Mouse (Mus musculus) heart, embryonic 13.5 days (tissue): ENCODE data around the gene Nepn. TPM values are rescaled to one million over a fixed set of nuclear protein-coding genes. Genes with fewer than 3 reads are reported as not detected.

Source experiments
- ATAC-seq: fragments of 200-750 bp; cut with Nextera tagmentation; 2 replicates; pipeline ENCODE4 v1.8.0; 2017; ENCODE audit warnings: moderate TSS enrichment; ENCODE audit not compliant: insufficient number of reproducible peaks, low FRiP score, low TSS enrichment; ENCODE audit errors: extremely low read depth
- H3K27ac ChIP-seq: fragments of 300-500 bp; sonication (generic); replicated peaks from 2 replicates; pipeline ENCODE4 v1.5.1; 2015; ENCODE audit warnings: moderate library complexity, mild to moderate bottlenecking, inconsistent platforms
- H3K27me3 ChIP-seq: fragments of 300-500 bp; sonication (generic); replicated peaks from 2 replicates; pipeline ENCODE4 v1.6.1; 2015; ENCODE audit warnings: mild to moderate bottlenecking, inconsistent platforms
- H3K36me3 ChIP-seq: fragments of 300-500 bp; sonication (generic); 2 replicates; pipeline ENCODE4 v1.6.1; 2015; ENCODE audit warnings: mild to moderate bottlenecking, inconsistent platforms
- H3K4me1 ChIP-seq: fragments of 300-500 bp; sonication (generic); 2 replicates; pipeline ENCODE4 v1.6.1; 2015; ENCODE audit warnings: inconsistent platforms
- H3K4me2 ChIP-seq: fragments of 300-500 bp; sonication (generic); 2 replicates; pipeline ENCODE4 v1.6.1; 2015; ENCODE audit warnings: inconsistent platforms, mild to moderate bottlenecking, moderate library complexity
- H3K4me3 ChIP-seq: fragments of 300-500 bp; sonication (generic); 2 replicates; pipeline ENCODE4 v1.5.1; 2015; ENCODE audit warnings: moderate library complexity, mild to moderate bottlenecking, inconsistent platforms
- H3K9ac ChIP-seq: fragments of 300-500 bp; sonication (generic); 2 replicates; pipeline ENCODE4 v1.6.1; 2015; ENCODE audit warnings: inconsistent platforms, mild to moderate bottlenecking, moderate library complexity
- H3K9me3 ChIP-seq: fragments of 300-500 bp; sonication (generic); 2 replicates; pipeline ENCODE4 v1.6.1; 2016; ENCODE audit warnings: inconsistent platforms
- WGBS: fragments of 180-500 bp; shearing (Covaris S2); methylation state at CpG from one replicate; pipeline ENCODE4 v1.1.7; 2015; ENCODE audit warnings: mixed read lengths; 5-methylcytosine and 5-hydroxymethylcytosine counted together
- polyA plus RNA-seq: library from polyadenylated mRNA; unstranded; fragments of >200 nt; fragmentation: Nextera tagmentation; extraction: Ambion mirVana; gene quantifications from 2 replicates; pipeline ENCODE4 v1.2.1, GENCODE M21; 2015

Gene Nepn
- polyA plus RNA-seq, 1 experiment from 2014 or later, result not detected

GRCm38 (mm10) chr10:52381321-52381801 is 7.4 kb upstream of the Nepn start:
- no peaks in the 10 kb centered on the region for H3K9me3 ChIP-seq
- peak overlapping the region; percentile 96 for H3K27ac ChIP-seq
- H3K36me3 ChIP-seq, result 0 out of 2 replicates have a peak, but pooled peaks cover 6% of the 10 kb centered on the region
- peak overlapping the region; percentile 95 for H3K4me2 ChIP-seq
- WGBS, result under 1% methylated on average over 19 of the region's 19 CpGs
- no peak; the same call in 1 of the 2 replicates for ATAC-seq
- peaks cover 25% of the 10 kb centered on the region for H3K4me1 ChIP-seq
- H3K27me3 ChIP-seq, result no peaks in the 10 kb centered on the region
- H3K9ac ChIP-seq, result peak overlapping the region; percentile 94
- peak overlapping the region; percentile 94 for H3K4me3 ChIP-seq

- peak within 1 kb of the TSS; percentile 94 for H3K9ac ChIP-seq
- H3K36me3 ChIP-seq, result 0 out of 2 replicates have a peak, but pooled peaks cover 6% of the 10 kb centered on the region
- ATAC-seq, result peak; percentile 97
- no peaks in the 10 kb centered on the region for H3K27me3 ChIP-seq
- H3K27ac ChIP-seq, result peak within 1 kb of the TSS; percentile 96
- H3K4me2 ChIP-seq, result peak within 1 kb of the TSS; percentile 95
- H3K9me3 ChIP-seq, result no peaks in the 10 kb centered on the region
- WGBS, result under 1% methylated on average over 67 of the region's 71 CpGs
- peak within 1 kb of the TSS; percentile 94 for H3K4me3 ChIP-seq
- H3K4me1 ChIP-seq, result peaks cover 25% of the 10 kb centered on the region
Measured at GRCm38 (mm10) chr10:52381845-52382591, 6.8 kb upstream of the Nepn start, which contains the start of gene Gopc. TSS of gene Gopc (minus strand) at chr10:52382124.

- 73% methylated on average over 6 of the region's 6 CpGs for WGBS
- peak overlapping the region; percentile 95 for H3K4me2 ChIP-seq
- H3K4me3 ChIP-seq, result peak overlapping the region; percentile 94
- H3K9ac ChIP-seq, result peak overlapping the region; percentile 94
- no peaks in the 10 kb centered on the region for H3K27me3 ChIP-seq
- H3K36me3 ChIP-seq, result 0 out of 2 replicates have a peak, but pooled peaks cover 5% of the 10 kb centered on the region
- ATAC-seq, result no peak
- peaks cover 25% of the 10 kb centered on the region for H3K4me1 ChIP-seq
- H3K27ac ChIP-seq, result 0 out of 2 replicates have a peak overlapping the region, but pooled peaks have one; percentile 96
- H3K9me3 ChIP-seq, result no peaks in the 10 kb centered on the region
Measured at GRCm38 (mm10) chr10:52383022-52383421, 5.8 kb upstream of the Nepn start.

GRCm38 (mm10) chr10:52383522-52383921 is 5.2 kb upstream of the Nepn start:
- 89% methylated on average over 1 of the region's 1 CpGs for WGBS
- no peaks in the 10 kb centered on the region for H3K9me3 ChIP-seq
- no peak for ATAC-seq
- H3K27me3 ChIP-seq, result no peaks in the 10 kb centered on the region
- no peaks in the 10 kb centered on the region for H3K36me3 ChIP-seq
- no peak overlapping the region for H3K4me2 ChIP-seq
- no peak overlapping the region for H3K4me3 ChIP-seq
- H3K9ac ChIP-seq, result no peak overlapping the region
- peaks cover 25% of the 10 kb centered on the region for H3K4me1 ChIP-seq
- H3K27ac ChIP-seq, result no peak overlapping the region

- H3K4me1 ChIP-seq, result peaks cover 14% of the 10 kb centered on the region
- H3K4me3 ChIP-seq, result no peak overlapping the region
- no peak for ATAC-seq
- H3K9me3 ChIP-seq, result no peaks in the 10 kb centered on the region
- H3K27me3 ChIP-seq, result no peaks in the 10 kb centered on the region; the same call in 1 of the 2 replicates
- H3K9ac ChIP-seq, result 0 out of 2 replicates have a peak overlapping the region, but pooled peaks have one; percentile 33
- H3K36me3 ChIP-seq, result no peaks in the 10 kb centered on the region
- 39% methylated on average over 8 of the region's 8 CpGs for WGBS
- H3K4me2 ChIP-seq, result no peak overlapping the region
- H3K27ac ChIP-seq, result no peak overlapping the region
Measured at GRCm38 (mm10) chr10:52384823-52385610, 3.8 kb upstream of the Nepn start.

- peaks cover 6% of the 10 kb centered on the region for H3K4me1 ChIP-seq
- no peak overlapping the region for H3K4me2 ChIP-seq
- H3K27ac ChIP-seq, result no peak overlapping the region
- no peak overlapping the region for H3K4me3 ChIP-seq
- H3K9ac ChIP-seq, result no peak overlapping the region
- H3K9me3 ChIP-seq, result no peaks in the 10 kb centered on the region
- WGBS, result 65% methylated on average over 4 of the region's 4 CpGs
- H3K27me3 ChIP-seq, result no peaks in the 10 kb centered on the region; the same call in 1 of the 2 replicates
- no peak for ATAC-seq
- H3K36me3 ChIP-seq, result no peaks in the 10 kb centered on the region
Measured at GRCm38 (mm10) chr10:52387192-52387591, 1.6 kb upstream of the Nepn start.

- no peak overlapping the region for H3K9ac ChIP-seq
- no peaks in the 10 kb centered on the region for H3K9me3 ChIP-seq
- H3K4me1 ChIP-seq, result no peaks in the 10 kb centered on the region
- no peak for ATAC-seq
- H3K4me3 ChIP-seq, result no peak overlapping the region
- H3K4me2 ChIP-seq, result no peak overlapping the region
- WGBS, result 70% methylated on average over 3 of the region's 3 CpGs
- no peaks in the 10 kb centered on the region for H3K36me3 ChIP-seq
- no peaks in the 10 kb centered on the region; the same call in 1 of the 2 replicates for H3K27me3 ChIP-seq
- no peak overlapping the region for H3K27ac ChIP-seq
Measured at GRCm38 (mm10) chr10:52389438-52389837, 666 bp downstream of the Nepn start.

- H3K27ac ChIP-seq, result no peak overlapping the region
- H3K9ac ChIP-seq, result no peak overlapping the region
- no peak overlapping the region for H3K4me3 ChIP-seq
- H3K36me3 ChIP-seq, result no peaks in the 10 kb centered on the region
- no peak for ATAC-seq
- H3K4me1 ChIP-seq, result no peaks in the 10 kb centered on the region
- H3K9me3 ChIP-seq, result no peaks in the 10 kb centered on the region
- H3K4me2 ChIP-seq, result no peak overlapping the region
- 60% methylated on average over 2 of the region's 2 CpGs for WGBS
- H3K27me3 ChIP-seq, result no peaks in the 10 kb centered on the region; the same call in 1 of the 2 replicates
Measured at GRCm38 (mm10) chr10:52391208-52391607, 2.4 kb downstream of the Nepn start.

- Histone ChIP-seq H3K27ac (no peak overlapping the region), H3K27me3 (no peaks in the 10 kb centered on the region), H3K9ac (no peak overlapping the region), H3K9me3 (no peaks in the 10 kb centered on the region), H3K36me3 (no peaks in the 10 kb centered on the region), H3K4me1 (no peaks in the 10 kb centered on the region), H3K4me3 (no peak overlapping the region), H3K4me2 (no peak overlapping the region)
- WGBS, result 76% methylated on average over 3 of the region's 3 CpGs
- ATAC-seq, result no peak
Measured at GRCm38 (mm10) chr10:52396647-52397046, 7.9 kb downstream of the Nepn start.

GRCm38 (mm10) chr10:52398715-52399114 is 9.9 kb downstream of the Nepn start:
- Histone ChIP-seq H3K9ac (no peak overlapping the region), H3K9me3 (no peaks in the 10 kb centered on the region), H3K36me3 (no peaks in the 10 kb centered on the region), H3K27me3 (no peaks in the 10 kb centered on the region), H3K27ac (no peak overlapping the region), H3K4me1 (no peaks in the 10 kb centered on the region), H3K4me2 (no peak overlapping the region), H3K4me3 (no peak overlapping the region)
- 68% methylated on average over 2 of the region's 2 CpGs for WGBS
- ATAC-seq, result no peak

- no peaks in the 10 kb centered on the region for H3K36me3 ChIP-seq
- H3K4me1 ChIP-seq, result no peaks in the 10 kb centered on the region
- WGBS, result 48% methylated on average over 3 of the region's 3 CpGs
- no peak for ATAC-seq
- H3K9ac ChIP-seq, result no peak overlapping the region
- H3K27ac ChIP-seq, result no peak overlapping the region
- no peaks in the 10 kb centered on the region; the same call in 1 of the 2 replicates for H3K27me3 ChIP-seq
- H3K9me3 ChIP-seq, result no peaks in the 10 kb centered on the region
- H3K4me3 ChIP-seq, result no peak overlapping the region
- H3K4me2 ChIP-seq, result no peak overlapping the region
Measured at GRCm38 (mm10) chr10:52399722-52400121, 10.9 kb downstream of the Nepn start.
